Mouse (Mus musculus) CH12.LX (cell line): ENCODE data around the gene Taar8a.

Experiments used
- CTCF ChIP-seq, 2 experiments: IDR thresholded peaks in 1 of 2; conservative IDR thresholded peaks in 1 of 2; 2 replicates each; pipeline ENCODE4 v1.5.1; 2011 to 2012; ENCODE audit warnings: low read depth in 2 of 2, low read length in 2 of 2, improper control_type of control experiment in 1 of 2, inconsistent platforms in 1 of 2, mild to moderate bottlenecking in 1 of 2, moderate library complexity in 1 of 2
- MAX ChIP-seq: IDR thresholded peaks from 2 replicates; pipeline ENCODE4 v1.6.1; 2011; ENCODE audit warnings: low read length, improper control_type of control experiment
- ZMIZ1 ChIP-seq: IDR thresholded peaks from 2 replicates; pipeline ENCODE4 v1.6.1; 2012; ENCODE audit warnings: low read depth, mild to moderate bottlenecking, inconsistent platforms, low read length, improper control_type of control experiment

GRCm38 (mm10) chr10:24049210-24049609 lies 27.1 kb upstream of the Taar8a start, which contains the start of gene Taar7f:
- TF ChIP-seq CTCF (conservative IDR thresholded peaks at IDR 0.05 in 1 of 2, IDR thresholded peaks at IDR 0.05 in 1 of 2; ENCODE audit: low read depth in 2 of 2, low read length in 2 of 2), result no peak
- no peak for TF ChIP-seq ZMIZ1
- no peak for TF ChIP-seq MAX
